Mouse (Mus musculus) ovary, postnatal 14 days (tissue): ENCODE data around the gene Opa3.

ENCODE experiments used
- DNase-seq: peaks from one replicate; pipeline ENCODE4 v3.0.0; 2022; ENCODE audit warnings: low spot score

Gene Opa3

DNA sequence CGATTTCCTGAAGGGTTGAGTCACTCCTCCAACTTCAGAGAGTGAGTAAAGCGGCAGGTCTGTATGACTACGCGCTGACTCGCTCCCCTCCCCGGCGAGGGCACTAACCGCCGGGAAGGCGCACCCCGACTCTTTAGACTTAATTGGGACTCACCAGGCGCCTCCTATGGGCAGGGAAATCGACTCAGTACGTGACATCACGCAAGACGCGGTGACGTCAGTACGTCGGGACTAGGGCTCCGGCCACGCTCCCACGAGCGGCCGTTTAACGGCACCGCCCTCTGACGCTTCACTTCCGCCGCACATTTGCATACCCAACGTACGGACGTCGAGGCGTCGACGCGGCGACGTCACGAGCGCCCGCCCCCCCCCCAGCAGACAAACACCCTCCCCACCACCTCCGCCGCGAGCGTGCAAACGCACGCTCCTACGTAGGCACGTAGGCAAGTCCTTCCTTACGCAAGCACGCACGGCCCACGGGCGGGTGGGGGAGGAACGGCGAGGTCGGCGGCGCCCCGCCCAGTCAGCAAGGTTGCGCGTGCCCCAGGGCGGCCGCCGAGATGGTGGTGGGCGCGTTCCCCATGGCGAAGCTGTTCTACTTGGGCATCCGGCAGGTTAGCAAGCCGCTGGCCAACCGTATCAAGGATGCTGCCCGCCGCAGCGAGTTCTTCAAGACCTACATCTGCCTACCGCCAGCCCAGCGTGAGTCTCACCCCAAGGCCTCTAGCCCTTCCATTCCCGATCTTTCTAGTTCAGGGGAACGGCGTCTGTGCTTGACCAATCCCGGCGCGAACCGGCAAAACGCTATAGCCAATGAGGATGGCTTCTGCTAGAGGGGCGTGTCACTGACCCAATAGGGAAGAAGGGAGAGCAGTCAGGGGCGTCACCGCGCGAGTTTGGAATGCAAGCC, at the start of gene Opa3:
Gene Opa3, plus strand, starts transcription at position 452 of the 910 bp plus-strand sequence.
- DNase-seq, result peak; percentile 97

DNA sequence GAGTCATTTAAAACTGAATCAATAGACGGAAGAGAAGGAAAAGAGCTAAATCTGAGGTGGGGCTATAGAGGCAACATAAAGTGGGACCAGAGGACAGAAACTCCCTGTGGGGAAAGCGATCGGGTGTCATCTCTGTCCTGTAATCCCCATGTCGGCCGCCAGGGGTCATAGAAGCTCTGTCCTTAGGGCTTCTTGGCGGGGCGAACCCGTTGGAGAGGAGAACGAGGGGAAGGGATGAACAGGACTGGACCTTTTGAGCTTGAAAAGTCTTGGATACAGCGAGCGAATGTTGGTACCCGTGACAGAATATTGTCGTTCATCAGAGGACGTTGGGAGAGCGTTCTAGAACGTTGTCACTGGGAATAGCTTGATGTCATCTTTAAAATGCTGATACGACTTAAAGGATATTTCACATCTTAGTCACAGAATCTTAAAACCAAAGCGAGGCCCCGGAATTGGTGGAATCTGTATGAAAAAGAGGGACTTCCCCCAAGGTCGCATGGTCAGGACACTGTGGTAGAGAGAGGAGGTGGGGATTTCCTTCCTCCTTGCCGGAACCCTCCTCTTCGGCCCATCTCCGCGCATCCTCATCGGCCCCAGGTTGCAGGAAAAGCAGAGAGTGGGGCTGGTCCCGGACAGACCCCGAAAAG, 49.6 kb upstream of the Opa3 start:
- DNase-seq, result peak; percentile 69

DNA sequence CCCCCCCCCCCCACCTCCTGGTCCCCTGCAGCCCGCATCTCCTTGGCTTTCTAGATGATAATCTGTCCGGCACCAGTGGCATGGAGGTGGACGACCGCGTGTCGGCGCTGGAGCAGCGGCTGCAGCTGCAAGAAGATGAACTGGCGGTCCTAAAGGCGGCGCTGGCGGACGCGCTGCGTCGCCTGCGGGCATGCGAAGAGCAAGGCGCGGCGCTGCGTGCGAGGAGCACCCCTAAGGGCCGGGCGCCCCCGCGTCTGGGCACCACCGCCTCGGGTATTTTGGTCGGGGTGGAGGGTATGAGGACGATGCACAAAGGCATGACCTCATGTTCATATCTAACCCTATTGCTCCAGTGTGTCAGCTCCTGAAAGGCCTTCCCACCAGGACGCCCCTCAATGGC, 49.0 kb upstream of the Opa3 start:
- DNase-seq, result no peak

DNA sequence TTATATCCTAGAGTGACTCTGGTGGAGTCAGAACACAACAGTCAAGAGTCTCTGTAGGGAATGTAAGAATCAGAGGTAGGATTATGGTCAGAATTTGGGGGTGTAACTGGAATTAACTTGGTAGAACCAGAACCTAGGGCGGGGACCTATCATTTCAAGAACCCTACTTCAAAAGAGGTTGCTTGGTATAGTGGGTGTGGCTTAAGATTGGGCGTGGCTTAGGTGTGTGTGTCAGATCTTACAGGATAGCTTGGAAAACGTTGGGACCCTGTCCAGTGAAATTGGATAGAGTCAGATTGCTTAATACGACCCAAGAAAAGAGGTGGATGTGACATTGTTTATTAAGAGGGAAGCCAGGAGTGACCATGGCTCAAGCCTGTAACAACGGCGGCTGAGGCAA, 48.2 kb upstream of the Opa3 start:
- DNase-seq, result no peak

DNA sequence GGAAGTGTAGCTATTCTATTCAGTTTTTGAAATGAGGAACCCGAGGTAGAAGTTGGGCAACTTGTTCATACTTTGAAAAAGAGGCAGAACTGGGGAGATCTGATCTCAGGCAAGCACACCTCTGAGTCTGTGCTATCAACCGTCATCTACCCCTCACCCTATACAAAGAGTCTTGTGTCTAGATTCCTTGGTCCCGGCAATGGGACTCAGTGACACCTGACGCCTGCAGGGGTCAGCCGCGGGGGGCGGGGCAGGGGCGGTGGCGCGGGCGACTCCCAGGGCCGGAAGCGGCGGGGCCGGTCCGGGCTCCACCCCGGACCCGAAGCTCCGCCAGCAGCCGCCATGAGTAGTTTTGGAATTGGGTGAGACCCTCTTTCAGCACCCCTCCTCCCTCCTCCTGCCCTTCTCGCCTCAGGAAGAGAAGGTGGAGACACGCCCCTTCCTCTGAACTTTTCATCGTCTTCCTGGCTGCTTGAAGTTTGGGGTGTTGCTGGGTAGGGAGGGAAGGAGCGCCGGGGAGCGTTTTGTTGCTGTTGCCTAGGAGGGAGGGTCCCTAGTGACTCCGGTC, 47.2 kb upstream of the Opa3 start:
- DNase-seq, result no peak

DNA sequence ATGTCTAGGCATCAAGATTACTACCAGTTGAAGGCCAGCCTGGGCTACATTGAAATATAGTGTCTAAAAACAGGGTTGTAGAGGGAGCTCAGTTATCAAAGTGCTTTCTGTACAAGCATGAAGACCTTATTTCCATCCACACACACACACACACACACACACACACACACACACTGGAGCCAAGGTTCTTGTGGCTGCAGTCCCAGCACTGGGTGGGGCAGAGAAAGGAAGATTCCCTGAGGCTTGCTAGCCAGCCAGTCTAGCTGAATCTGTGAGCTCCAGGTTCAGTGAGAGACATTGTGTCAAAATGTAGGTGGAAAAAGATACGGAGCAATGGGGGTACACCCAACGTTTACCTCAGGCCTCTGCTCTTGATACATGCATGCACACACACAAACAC, 43.9 kb upstream of the Opa3 start:
- DNase-seq, result no peak

DNA sequence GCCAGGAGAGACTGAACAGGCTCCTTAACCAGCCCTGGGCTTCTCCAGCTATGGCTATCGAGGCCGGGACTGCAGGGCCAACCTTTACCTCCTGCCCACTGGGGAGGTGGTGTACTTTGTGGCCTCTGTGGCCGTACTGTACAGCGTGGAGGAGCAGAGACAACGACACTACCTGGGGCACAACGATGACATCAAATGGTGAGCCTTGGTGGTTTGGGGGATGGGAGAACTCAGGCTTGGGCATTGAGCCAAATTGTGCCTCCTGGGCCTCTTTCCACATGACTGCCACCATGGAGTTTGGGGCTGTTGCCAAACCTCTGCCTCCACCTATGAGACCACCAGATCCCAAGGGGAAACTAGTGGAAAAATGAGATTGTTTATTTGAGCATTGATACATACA, 43.4 kb upstream of the Opa3 start:
- no peak for DNase-seq

DNA sequence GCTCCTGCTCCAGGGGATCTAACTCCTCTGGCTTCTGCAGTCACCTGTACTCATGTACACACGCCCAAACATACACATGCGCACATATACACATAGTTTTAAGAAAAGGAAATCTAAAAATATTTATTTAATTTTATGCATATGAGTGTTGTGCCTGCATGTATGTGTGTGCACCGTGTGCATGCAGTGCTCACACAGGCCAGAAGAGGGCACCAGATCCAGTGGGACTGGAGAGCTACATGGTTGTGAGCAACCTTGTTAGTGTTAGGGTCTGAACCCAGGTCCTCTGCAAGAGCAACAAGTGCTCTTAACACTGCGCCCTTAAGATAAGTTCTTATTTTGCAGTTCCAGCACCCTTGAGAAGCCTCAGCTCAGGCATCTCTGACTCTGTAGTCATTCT, 33.5 kb upstream of the Opa3 start:
- DNase-seq, result no peak

DNA sequence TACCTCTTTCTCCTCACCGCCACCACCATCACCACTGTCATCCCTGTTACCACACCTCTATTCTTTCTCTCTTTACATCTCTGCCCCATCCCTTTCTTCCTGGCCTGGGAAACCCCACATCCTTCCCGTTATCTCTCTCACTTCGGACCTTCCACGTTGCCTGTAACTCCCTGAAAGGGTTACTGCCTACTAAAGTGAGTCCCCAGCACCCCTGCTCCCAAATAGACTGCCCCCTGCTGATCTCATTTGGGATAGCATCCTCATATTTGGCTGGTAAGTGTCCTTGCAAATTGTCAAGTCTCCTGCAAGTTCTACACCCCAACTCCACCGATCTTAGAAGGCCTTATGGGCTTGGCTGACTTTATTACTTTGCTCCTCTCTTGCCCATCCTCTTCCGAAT, 31.5 kb upstream of the Opa3 start:
- peak; percentile 46 for DNase-seq

DNA sequence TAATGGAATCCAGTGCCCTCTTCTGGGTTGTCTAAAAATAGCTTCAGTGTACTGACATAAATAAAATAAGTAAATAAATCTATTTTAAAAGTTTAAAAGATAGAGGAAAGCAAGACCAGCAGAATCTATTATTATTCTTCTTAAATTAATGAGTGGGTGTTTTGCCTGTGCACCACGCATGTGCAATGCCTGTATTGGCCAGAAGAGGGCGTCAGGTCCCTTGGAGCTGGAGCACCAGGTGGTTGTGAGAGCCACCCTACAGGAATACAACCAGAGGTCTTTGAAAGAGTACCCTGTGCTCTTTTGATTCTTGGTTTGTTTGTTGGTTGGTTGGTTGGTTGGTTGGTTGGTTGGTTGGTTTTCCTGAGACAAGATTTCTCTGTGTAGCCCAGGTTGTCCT, 30.1 kb upstream of the Opa3 start:
- no peak for DNase-seq

DNA sequence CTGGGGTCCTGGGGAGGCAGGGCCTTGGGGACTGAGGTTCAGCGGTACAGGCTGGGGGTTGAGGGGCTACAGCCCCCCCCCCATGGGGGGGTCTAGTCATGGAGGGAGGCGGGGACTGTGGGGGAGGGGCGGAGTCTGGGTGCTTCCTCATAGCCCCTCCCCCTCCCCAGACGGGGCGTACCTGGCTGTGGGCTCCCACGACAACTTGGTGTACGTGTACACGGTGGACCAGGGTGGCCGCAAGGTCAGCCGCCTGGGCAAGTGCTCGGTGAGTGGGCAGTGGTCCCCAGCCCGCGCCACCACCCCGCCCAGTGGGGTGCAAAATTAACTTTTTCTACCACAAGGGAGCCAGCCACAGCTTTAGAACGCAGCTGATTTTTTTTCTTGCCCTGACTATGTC, 26.5 kb upstream of the Opa3 start:
- DNase-seq, result no peak

DNA sequence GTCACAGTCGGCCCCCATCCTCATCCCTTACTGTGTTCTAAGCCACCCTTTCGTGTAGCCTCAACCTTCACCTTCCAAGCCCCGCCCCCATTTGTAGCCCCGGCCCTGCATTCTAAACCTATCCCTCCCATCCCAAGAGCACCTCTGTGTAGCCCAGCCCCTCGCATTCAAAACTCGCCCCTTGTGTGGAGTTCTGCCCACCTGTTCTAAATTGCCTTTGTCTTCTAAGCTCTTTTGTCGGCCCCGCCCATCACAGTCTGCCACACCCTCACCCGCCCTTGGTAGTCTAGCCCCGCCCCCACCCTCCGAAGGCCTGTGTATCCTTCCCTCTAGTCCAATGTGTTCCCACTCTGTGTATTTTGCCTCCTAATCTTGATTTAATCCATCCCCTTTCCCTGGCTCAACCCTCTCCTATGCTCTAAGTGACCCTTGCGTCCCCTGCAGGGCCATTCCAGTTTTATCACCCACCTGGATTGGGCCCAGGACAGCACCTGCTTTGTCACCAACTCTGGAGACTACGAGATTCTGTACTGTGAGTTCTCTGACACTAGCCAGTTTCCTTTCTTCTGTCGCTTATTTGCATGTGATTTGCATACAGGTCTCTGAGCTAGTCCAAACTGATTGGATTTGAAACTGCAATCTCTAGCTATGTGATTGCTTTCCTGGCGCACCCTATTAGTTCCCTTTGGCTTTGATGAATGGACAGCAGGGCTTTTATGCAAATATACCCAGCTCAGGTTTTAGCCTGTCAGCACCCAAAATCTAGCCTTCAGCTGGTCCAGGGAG, 25.9 kb upstream of the Opa3 start:
- no peak for DNase-seq

DNA sequence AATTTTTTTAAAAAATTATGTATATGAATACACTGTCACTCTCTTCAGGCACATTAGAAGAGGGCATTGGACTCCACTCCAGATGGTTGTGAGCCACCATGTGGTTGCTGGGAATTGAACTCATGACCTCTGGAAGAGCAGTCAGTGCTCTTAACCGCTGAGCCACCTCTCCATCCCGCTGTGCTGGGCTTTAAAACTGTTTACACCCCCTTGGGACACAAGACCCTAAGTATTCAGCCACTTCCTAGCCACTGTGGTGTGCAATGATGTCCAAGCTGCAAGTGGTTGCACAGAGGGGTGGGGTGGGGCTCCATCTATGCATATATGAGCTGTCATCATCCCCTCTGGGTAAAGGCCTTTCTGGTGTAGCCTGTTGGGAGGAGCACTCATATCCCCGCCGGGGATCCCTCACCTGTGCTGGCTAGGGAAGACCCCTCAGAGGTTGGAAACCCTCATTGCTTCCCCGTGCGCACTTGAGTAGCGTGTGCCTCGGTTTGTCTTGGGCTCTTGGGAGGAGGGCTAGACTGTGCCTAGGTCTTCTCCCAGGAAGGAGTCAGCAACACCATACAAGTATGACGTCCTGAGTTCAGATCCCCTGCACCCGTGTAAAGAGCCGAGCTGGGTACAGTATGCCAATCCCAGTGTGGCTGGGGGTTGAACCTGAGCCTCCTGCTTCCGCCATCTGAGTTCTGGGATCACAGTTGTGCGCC, 19.8 kb upstream of the Opa3 start:
- DNase-seq, result no peak

DNA sequence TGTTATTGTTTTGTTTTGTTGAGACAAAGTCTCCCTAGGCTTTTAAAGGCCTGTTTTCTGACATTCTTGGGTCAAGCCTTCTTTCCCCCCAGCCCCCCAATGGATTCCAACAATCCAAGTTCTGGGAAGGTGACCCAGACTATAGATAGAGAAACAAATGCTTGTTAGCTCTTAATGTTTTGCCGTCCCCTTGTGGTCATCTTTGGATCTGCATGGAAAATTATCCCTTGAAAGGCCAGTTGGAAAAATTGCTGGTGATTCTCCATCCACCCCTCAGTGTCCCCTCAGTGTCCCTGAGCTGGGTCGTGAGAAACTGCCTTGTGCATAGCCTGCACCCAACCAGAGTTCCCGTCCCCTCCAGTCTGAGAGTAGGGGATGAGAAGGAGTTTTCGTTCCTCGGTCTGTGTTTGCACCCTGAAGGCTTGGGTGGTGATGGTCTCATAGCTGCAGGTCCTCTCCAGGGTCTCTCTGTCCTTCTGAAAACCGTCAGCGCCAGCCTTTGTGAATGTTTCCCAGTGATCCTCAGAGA, 19.1 kb upstream of the Opa3 start:
- peak; percentile 51 for DNase-seq

DNA sequence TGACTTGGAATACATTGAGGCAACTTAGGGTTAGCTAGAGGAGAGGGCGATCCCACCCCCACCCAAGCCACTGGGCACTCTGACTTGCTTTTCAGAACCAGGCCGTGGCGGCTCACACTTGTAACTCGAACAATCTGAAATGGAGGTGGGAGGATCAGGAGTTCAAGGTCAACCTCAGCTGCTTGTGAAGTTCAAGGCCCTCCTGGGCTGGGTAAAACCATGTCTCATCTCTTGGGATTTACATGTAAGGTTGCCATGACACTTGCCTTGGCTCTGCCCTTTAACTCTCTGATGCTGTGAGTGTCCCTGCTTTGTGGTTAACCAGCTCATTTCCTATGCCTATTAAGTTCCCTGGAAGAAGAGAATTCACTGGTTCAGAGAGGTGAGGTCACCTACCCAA, 18.6 kb upstream of the Opa3 start:
- no peak for DNase-seq

DNA sequence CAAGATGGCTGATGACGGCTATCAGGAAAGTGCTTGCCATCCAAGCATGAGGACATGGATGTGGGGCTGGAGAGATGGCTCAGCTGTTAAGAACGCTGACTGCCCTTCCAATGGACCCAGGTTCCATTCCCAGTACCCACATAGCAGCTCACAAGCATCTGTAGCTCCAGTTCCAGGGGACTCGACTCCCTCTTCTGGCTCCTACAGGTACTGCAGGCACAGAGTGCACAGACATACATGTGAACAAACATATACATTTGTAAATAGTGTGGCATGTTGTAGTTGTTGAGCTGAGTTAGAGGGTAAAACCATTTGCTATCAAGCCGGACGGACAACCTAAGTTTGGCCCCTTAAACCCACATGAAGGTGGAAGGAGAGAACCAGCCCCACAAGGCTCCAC, 18.1 kb upstream of the Opa3 start:
- DNase-seq, result no peak

DNA sequence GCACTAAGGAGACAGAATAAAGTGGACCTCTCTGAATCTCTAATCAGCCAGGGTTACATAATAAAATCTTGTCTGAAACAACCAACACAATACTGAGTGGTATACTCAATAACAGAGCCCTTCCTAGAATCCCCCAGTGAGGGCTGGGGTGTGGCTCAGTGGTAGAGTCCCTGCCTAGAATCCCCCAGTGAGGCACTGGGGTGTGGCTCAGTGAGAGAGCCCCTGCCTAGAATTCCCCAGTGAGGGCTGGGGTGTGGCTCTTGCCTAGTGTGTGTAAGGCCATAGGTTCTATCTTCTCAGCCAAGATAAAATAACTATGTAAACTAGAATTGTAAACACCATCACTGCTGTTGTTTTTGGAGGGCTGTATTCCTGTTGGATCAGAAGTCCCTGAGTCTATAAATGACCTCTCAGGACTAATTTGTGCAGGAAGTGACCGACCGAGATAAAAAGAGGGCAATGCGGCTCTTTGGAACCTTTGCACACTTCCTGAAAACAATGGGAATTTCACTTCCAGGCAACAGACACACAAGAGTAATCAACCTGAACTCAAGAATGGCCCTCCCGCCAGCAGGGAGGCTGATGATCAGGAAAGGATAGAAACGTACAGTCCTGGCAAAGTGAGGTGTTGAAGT, 17.0 kb upstream of the Opa3 start:
- no peak for DNase-seq

DNA sequence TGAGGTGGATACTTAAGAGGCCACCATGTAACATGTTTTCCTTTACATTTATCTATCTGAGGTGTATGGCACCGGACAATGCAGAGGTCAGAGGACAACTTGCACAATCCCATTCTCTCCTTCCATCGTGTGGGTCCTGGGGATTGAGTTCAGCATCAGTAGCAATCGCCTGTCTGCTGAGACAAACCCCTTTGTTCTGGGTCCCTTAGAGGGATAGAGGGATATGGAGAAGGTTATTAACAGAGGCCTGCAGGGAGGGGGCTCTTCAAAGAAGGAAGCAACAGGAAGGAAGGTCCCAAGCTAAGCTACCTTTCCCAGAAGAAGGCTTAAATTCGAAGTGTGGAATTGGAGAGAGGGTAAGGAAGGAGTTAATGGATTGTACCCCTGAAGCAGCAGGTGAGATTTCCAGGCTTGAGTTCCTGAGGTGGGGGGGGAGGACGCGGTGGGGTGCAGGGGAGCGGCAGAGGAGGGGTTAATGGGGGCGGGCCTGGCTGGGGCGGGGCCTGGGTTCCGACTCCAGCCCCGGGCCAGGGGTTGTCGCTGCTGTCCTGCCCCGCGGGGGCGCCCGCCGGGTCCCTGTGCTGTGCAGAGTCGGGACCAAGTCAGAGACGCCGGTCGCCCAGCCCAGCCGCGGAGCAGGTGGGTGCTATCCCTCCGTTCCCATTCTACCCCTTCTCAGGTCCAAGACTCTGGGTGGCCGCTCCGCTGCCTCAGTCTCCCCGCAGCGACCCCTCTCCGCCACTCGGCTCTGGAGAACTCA, 16.0 kb upstream of the Opa3 start, which contains the start of gene Gpr4:
Gene Gpr4, plus strand, starts transcription at position 543 of the 760 bp plus-strand sequence.
- DNase-seq, result no peak

DNA sequence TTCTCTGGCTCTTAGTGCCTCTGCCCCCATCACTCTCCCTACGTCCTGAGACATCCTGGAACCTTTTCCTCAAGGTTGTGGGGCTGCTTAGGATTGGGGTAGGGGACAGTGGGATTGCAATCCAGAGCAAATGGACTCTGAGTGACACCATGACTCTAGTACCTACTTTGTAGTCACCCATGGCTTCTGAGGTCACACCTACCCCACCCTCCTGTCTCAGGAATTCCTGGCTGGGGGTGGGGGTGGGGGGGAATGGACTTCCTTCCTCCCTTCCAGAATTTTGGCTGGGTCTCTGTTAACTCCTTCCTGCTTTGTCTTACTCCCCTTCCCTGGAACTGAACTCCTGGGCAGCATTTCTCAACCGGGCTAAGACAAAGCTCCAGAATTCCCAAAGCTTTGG, 14.7 kb upstream of the Opa3 start:
- DNase-seq, result no peak

DNA sequence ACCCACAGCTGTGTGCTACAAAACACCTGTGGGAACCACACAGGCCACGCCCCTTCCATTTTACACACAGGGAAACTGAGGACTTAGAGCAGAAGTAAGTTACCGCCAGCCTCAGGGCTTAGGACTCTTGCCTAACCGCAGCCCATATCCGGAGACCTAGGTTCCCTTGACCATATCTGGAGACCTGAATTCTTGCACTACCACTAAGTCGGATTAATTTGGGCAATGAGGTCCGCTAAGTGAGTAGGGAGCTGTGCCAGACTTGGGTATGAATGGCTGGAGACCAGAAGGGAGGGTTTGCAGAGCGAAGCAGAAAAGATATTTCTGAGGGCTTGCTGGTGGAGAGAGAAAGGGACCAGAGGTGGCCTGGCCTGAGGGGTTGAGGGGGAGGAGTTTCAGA, 13.8 kb upstream of the Opa3 start:
- no peak for DNase-seq
